Mouse (Mus musculus) forebrain, embryonic 15.5 days (tissue): ENCODE results near the gene 2310007B03Rik. TPM values are rescaled to one million over a fixed set of nuclear protein-coding genes. Genes with fewer than 3 reads are reported as not detected.

ENCODE experiments used
- ATAC-seq: fragments of 200-750 bp; cut with Nextera tagmentation; replicated peaks from 2 replicates; pipeline ENCODE4 v1.8.0; 2017; ENCODE audit warnings: mild to moderate bottlenecking, moderate TSS enrichment, moderate library complexity
- H3K27ac ChIP-seq: fragments of 300-500 bp; sonication (generic); replicated peaks from 2 replicates; pipeline ENCODE4 v1.5.1; 2015; ENCODE audit warnings: mild to moderate bottlenecking, inconsistent platforms
- H3K27me3 ChIP-seq: fragments of 300-500 bp; sonication (generic); 2 replicates; pipeline ENCODE4 v1.6.1; 2015; ENCODE audit warnings: inconsistent platforms
- H3K36me3 ChIP-seq: fragments of 300-500 bp; sonication (generic); 2 replicates; pipeline ENCODE4 v1.6.1; 2015; ENCODE audit warnings: mild to moderate bottlenecking, inconsistent platforms
- H3K4me1 ChIP-seq: fragments of 300-500 bp; sonication (generic); 2 replicates; pipeline ENCODE4 v1.6.1; 2015; ENCODE audit warnings: inconsistent platforms
- H3K4me2 ChIP-seq: fragments of 300-500 bp; sonication (generic); replicated peaks from 2 replicates; pipeline ENCODE4 v1.6.1; 2015; ENCODE audit warnings: mild to moderate bottlenecking, inconsistent platforms
- H3K4me3 ChIP-seq: fragments of 300-500 bp; sonication (generic); 2 replicates; pipeline ENCODE4 v1.5.1; 2015; ENCODE audit warnings: mild to moderate bottlenecking, inconsistent platforms
- H3K9ac ChIP-seq: fragments of 300-500 bp; sonication (generic); replicated peaks from 2 replicates; pipeline ENCODE4 v1.6.1; 2015; ENCODE audit warnings: mild to moderate bottlenecking, inconsistent platforms
- H3K9me3 ChIP-seq: fragments of 300-500 bp; sonication (generic); 2 replicates; pipeline ENCODE4 v1.6.1; 2016; ENCODE audit warnings: inconsistent platforms
- WGBS: fragments of 180-500 bp; shearing (Covaris S2); methylation state at CpG from one replicate; pipeline ENCODE4 v1.1.7; 2015; ENCODE audit warnings: mixed read lengths; 5-methylcytosine and 5-hydroxymethylcytosine counted together
- polyA plus RNA-seq: library from polyadenylated mRNA; unstranded; fragments of >200 nt; fragmentation: Nextera tagmentation; extraction: Ambion mirVana; gene quantifications from 2 replicates; pipeline ENCODE4 v1.2.1, GENCODE M21; 2015

Gene 2310007B03Rik
- polyA plus RNA-seq, 1 experiment from 2014 or later: 0.17 TPM

DNA sequence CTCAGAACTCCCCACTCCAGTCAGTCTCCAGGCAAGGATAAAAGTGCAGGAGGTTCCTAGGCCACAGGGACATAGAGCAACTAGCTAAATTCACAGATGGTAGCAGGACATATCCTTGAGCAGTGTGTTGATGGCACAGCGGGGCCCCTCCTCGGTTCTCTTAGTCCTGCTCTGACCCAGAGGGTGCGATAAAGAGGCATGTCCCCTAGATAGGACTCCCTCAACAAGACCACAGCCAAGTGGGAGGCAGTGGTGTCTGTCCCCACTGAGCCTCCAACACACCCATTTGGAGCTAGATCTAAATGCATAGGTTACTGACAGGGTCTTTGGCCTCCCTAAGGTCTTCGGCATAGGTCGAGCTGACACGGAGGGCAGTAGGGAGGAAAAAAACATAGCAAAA, 15.1 kb upstream of the 2310007B03Rik start:
- Histone ChIP-seq H3K27ac (no peak overlapping the region), H3K36me3 (no peaks in the 10 kb centered on the region), H3K9me3 (no peaks in the 10 kb centered on the region), H3K4me2 (peak overlapping the region; percentile 90), H3K4me1 (peaks cover 11% of the 10 kb centered on the region), H3K27me3 (no peaks in the 10 kb centered on the region), H3K4me3 (peak overlapping the region; percentile 45; the same call in 1 of the 2 replicates), H3K9ac (no peak overlapping the region)
- 24% methylated on average over 6 of the region's 6 CpGs for WGBS
- no peak; the same call in 1 of the 2 replicates for ATAC-seq

DNA sequence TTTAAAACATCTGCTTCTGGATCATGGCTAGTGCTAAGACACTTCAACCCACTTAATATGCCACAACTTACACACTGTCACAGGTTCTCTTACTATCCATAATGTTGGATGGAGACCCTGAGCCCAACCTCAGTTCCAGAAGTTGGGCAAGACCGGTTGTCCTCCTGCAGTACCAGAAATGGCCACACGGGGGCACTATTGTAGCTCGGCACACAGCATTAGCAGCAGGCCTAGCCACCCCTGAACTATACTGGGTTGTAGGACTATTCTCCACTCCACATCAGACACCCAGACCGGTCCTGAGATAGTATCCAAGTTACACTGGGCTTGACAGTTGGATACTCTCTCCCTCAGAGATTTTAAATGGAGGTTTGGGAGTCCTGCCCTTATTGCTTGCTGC, 13.7 kb upstream of the 2310007B03Rik start:
- Histone ChIP-seq H3K9me3 (no peaks in the 10 kb centered on the region), H3K9ac (no peak overlapping the region), H3K4me2 (no peak overlapping the region), H3K4me1 (peaks cover 11% of the 10 kb centered on the region), H3K27ac (no peak overlapping the region), H3K4me3 (no peak overlapping the region), H3K36me3 (no peaks in the 10 kb centered on the region), H3K27me3 (no peaks in the 10 kb centered on the region)
- peak; percentile 56 for ATAC-seq
- 3% methylated on average over 4 of the region's 4 CpGs for WGBS

DNA sequence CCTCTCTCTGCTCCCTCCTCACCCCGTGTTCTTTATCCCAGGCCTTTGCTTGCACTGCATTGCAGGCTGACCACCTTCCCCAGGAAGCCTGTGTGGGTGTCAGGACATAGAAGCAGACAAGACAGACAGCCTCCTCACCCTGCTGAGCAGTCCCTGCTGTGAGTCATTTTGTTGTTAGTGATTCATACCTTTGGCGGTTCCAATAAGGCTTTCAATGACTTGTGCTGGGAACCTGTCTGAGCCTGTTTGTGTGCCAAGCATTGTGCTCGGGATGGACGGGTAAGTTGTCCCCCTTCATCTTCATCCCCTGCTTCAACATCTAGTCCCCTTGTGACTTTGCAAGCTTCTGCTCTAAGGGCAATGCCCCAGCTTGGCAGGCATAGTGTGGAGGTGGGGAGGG, 12.9 kb upstream of the 2310007B03Rik start:
- Histone ChIP-seq H3K9me3 (no peaks in the 10 kb centered on the region), H3K9ac (no peak overlapping the region), H3K4me1 (peaks cover 11% of the 10 kb centered on the region), H3K27me3 (no peaks in the 10 kb centered on the region), H3K36me3 (no peaks in the 10 kb centered on the region), H3K4me3 (no peak overlapping the region), H3K27ac (no peak overlapping the region), H3K4me2 (no peak overlapping the region)
- no peak for ATAC-seq
- 65% methylated on average over 4 of the region's 4 CpGs for WGBS

DNA sequence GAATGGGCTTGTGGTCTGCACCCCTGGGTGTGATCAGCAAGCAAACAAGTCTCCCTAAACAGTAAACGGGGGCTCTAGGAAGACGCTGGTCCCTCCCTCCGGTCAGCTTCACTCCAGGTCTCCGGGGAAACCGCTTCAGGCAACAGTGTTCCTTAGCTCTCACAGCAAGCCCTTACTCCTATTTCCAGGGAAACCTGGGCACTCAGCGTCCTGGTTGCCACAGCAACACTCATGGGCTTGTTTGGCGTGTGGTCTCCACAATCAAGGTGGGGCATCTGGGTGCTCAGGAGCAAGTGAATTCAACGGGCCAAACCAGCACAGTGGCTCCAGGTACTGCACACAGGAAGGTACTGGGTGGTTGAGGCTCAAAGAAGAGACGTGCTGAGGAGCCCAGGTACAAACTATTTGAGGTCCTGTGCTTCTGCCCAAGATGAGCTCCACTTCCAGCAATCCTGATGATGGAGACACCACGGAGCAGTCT, 7.6 kb upstream of the 2310007B03Rik start, which contains the start of gene Crocc2:
Crocc2 (plus strand) TSS at position 431 of the 481 bp plus-strand sequence.
- Histone ChIP-seq H3K9me3 (no peaks in the 10 kb centered on the region), H3K27me3 (no peaks in the 10 kb centered on the region), H3K27ac (no peak within 1 kb of the TSS), H3K4me2 (no peak within 1 kb of the TSS), H3K9ac (no peak within 1 kb of the TSS), H3K4me3 (no peak within 1 kb of the TSS), H3K4me1 (no peaks in the 10 kb centered on the region), H3K36me3 (no peaks in the 10 kb centered on the region)
- ATAC-seq: 0 out of 2 replicates have a peak, but pooled peaks have one; percentile 19
- WGBS: 31% methylated on average over 10 of the region's 10 CpGs

DNA sequence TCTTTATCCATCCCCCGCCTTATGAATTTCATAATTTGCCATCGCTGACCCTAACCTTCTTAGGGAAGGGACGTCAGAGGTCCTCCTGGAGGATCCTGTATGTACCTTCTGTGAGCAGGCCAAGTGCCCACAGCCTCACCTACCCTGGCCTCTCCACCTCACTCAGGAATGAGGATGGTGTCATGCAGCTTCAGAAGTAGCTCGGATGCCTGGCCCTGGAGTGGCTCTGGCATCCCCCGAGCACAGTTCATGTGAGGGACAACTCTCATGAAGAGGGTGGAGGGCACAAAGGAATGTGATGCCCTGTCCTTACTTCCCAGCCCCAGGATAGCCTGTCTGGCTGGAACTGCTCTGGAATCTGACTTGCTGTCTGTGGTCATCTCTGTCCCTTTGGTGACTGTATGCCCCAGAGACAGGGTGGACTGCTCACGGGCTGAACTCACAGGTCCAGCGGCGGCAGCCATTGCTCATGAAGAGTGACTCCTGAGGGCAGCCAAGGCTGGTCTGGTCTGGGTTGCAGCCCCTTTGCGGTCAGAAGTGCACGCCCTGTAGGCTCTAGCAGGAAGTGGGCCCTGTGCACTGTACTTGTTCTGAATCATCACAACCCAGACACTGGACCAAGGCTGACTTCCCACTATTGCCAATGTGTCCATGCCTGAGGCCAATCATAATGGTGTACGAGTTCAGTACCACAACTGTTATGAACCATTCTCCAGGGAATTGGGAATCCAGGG, 5.8 kb upstream of the 2310007B03Rik start:
- Histone ChIP-seq H3K4me1 (no peaks in the 10 kb centered on the region), H3K9me3 (no peaks in the 10 kb centered on the region), H3K27ac (no peak overlapping the region), H3K9ac (no peak overlapping the region), H3K4me3 (no peak overlapping the region), H3K27me3 (no peaks in the 10 kb centered on the region), H3K36me3 (no peaks in the 10 kb centered on the region), H3K4me2 (no peak overlapping the region)
- 90% methylated on average over 11 of the region's 11 CpGs for WGBS
- ATAC-seq: no peak

DNA sequence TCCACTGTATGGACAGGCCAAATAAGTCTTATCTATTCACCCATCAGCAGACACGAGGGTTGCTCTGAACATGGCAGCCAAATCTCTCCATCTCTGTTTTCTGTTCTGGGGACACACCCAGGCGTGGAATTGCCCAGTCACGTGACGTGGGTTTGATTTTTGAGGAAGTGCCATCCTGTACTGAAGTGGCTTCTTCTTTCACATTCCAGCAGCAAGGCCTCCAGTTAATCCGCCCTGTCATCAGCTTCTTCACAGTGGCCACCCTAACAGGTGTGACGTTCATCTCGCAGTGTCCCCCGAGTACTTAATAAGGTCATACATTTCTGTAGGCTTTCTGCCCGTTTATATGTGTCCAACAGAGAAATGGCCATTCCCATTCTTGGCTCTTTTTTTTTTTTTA, 4.7 kb upstream of the 2310007B03Rik start:
- Histone ChIP-seq H3K4me2 (no peak overlapping the region), H3K27ac (no peak overlapping the region), H3K36me3 (no peaks in the 10 kb centered on the region), H3K9ac (no peak overlapping the region), H3K4me1 (no peaks in the 10 kb centered on the region), H3K27me3 (no peaks in the 10 kb centered on the region), H3K9me3 (no peaks in the 10 kb centered on the region), H3K4me3 (no peak overlapping the region)
- WGBS: 84% methylated on average over 9 of the region's 9 CpGs
- ATAC-seq: no peak

DNA sequence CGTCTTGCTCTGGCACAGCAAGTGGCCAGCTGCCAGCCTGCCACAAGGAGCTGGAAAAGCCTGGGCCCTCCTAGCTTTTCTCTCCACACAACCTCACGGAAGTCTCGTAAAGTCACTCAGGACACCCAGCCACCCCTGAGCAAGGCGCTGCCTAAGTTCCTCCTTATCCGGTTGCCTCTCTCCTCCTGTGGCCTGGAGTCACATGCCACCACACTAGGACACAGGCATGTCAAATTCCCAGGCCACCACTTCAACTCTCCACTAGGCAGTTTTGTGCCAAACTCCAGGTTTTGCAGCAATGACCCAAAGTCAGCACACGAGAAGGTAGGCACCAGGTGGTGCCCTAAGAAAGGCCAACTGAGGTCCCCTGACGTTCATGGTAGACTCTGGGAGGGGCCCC, 1.8 kb upstream of the 2310007B03Rik start:
- 84% methylated on average over 7 of the region's 7 CpGs for WGBS
- H3K9me3 ChIP-seq: no peaks in the 10 kb centered on the region
- no peak overlapping the region for H3K4me2 ChIP-seq
- no peak overlapping the region for H3K27ac ChIP-seq
- no peaks in the 10 kb centered on the region for H3K36me3 ChIP-seq
- no peak overlapping the region for H3K4me3 ChIP-seq
- no peaks in the 10 kb centered on the region for H3K27me3 ChIP-seq
- ATAC-seq: no peak
- no peak overlapping the region for H3K9ac ChIP-seq
- no peaks in the 10 kb centered on the region for H3K4me1 ChIP-seq

DNA sequence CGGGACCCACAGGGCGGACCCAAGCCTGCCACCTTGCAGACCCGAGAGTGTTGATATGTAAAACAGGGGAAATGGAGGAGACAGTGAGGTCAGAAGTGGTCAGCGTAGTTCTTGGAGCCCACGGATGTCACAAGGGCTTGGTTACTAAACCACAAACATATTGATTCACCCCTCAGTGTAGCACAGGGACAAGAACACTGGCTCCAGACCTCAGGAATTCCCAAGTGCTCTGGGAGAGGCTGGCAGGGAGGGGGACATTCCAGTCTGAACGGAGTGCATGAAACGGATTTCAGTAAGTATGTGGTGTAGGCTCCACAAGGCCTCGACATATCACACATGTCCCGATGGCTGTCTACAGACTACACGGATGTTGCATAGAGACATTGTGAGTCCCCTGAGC, 1.2 kb upstream of the 2310007B03Rik start:
- 89% methylated on average over 10 of the region's 10 CpGs for WGBS
- Histone ChIP-seq H3K36me3 (no peaks in the 10 kb centered on the region), H3K4me2 (no peak overlapping the region), H3K9ac (no peak overlapping the region), H3K4me1 (no peaks in the 10 kb centered on the region), H3K27ac (no peak overlapping the region), H3K4me3 (no peak overlapping the region), H3K27me3 (no peaks in the 10 kb centered on the region), H3K9me3 (no peaks in the 10 kb centered on the region)
- no peak for ATAC-seq

DNA sequence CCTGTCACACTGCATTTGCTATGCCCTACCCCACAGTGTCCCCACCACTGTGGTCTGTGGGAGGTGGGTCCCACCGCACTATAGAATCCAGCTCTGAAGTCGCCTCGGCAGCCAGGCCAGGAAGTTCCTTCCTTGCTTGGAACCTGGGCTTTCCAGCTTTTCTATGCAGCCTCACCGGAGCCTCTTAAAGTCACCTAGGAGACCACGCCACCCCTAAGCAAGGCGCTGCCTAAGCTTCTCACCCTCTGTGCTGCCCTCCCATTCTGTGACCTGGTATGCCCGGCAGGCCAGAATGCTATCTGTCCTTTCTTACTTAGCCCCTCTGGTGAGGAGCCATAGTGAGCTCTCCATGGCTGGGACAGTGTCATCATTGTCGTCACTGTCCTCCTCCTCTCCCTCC, 602 bp upstream of the 2310007B03Rik start:
- H3K4me1 ChIP-seq: no peaks in the 10 kb centered on the region
- no peaks in the 10 kb centered on the region for H3K27me3 ChIP-seq
- no peak overlapping the region for H3K9ac ChIP-seq
- no peaks in the 10 kb centered on the region for H3K9me3 ChIP-seq
- no peaks in the 10 kb centered on the region for H3K36me3 ChIP-seq
- H3K4me3 ChIP-seq: no peak overlapping the region
- no peak overlapping the region for H3K4me2 ChIP-seq
- 77% methylated on average over 8 of the region's 8 CpGs for WGBS
- H3K27ac ChIP-seq: no peak overlapping the region
- no peak for ATAC-seq

DNA sequence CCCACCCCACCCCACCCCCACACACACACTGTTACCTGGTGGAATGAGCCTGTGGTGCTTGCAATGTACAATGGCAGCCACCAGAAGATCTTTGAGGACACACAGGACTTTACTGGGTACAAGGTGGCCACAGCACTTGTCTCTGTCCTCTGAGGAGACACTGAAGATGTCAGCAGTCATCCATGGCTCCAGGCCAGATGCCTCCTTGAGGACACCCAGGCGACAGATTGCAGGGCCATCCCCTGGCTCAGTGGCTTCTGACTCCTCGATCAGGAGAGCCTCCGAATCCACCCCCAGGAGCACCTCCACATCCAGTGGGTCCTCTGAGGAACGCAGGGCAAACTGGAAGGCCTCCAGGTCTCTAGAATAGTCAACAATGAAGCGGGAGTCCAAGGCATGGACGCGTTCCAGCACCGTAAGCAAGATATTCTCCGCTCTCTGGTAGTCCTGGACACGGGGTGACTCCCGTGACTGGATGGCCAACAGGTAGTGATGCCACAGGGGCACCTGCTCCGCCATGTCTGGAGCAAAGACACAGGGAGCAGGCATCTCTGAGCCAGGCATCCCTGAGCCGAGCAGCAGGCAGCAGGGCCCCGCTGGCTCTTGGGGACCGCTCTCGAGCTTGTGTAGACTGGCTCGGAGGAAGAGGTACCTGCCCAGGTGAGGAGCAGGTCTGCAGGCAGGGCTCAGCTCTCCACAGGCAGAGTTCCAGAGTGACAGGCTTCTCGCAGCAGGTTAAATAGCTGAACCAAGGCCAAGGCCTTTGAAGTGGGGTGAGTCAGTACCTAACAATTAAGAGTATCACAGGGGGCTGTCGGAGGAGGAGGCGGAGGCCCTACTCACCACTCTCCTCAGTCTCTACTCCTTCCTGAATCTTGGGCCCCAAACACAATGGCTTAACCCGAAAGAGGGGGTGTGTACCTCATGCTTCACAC, 915 bp downstream of the 2310007B03Rik start:
- H3K4me3 ChIP-seq: no peak overlapping the region
- no peaks in the 10 kb centered on the region for H3K4me1 ChIP-seq
- no peak overlapping the region for H3K4me2 ChIP-seq
- 77% methylated on average over 21 of the region's 21 CpGs for WGBS
- H3K9me3 ChIP-seq: no peaks in the 10 kb centered on the region
- H3K27ac ChIP-seq: no peak overlapping the region
- ATAC-seq: no peak
- no peaks in the 10 kb centered on the region for H3K27me3 ChIP-seq
- H3K36me3 ChIP-seq: no peaks in the 10 kb centered on the region
- H3K9ac ChIP-seq: no peak overlapping the region

DNA sequence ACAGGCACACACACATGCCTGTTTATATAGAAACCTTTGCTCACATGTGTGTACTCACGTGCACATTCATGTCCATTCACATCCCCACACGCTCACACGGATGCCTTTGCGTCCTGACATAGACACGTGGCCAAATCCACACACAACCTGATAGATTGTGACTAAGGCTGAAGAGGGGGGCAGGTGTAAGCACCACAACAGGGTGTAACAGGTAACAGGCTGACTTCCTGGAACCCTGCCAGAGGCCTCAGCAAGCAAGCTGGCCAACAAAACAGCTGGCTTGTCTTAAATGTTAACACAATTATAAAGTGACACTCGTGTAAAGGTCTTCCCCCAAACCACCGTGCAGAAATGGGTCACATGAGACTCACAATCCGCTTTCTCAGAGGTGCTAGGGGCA, 1.8 kb downstream of the 2310007B03Rik start:
- Histone ChIP-seq H3K4me1 (no peaks in the 10 kb centered on the region), H3K4me2 (no peak overlapping the region), H3K27me3 (no peaks in the 10 kb centered on the region), H3K27ac (no peak overlapping the region), H3K4me3 (no peak overlapping the region), H3K9ac (no peak overlapping the region), H3K36me3 (no peaks in the 10 kb centered on the region), H3K9me3 (no peaks in the 10 kb centered on the region)
- no peak for ATAC-seq
- WGBS: 85% methylated on average over 8 of the region's 8 CpGs

DNA sequence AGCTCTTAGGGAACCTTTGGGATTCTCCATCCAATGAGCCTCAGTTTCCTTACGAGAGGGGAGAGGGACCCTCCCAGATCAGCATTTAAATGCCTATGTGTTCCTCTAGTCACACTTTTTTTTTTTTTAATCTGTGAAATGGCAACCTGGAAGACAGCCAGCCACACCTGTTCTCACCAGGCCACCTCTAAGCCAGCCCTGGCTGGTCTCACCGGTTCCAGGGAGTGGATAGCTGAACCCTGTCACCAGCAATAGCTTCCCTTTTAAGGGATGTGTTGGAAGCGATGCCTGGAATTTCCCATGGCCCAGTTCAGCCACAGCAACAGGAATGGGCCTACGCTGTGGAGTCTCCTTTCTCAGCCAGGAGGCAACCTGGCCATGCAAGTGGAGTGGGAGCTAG, 3.2 kb downstream of the 2310007B03Rik start:
- no peak overlapping the region for H3K27ac ChIP-seq
- H3K27me3 ChIP-seq: no peaks in the 10 kb centered on the region
- ATAC-seq: no peak
- H3K9ac ChIP-seq: no peak overlapping the region
- H3K4me1 ChIP-seq: no peaks in the 10 kb centered on the region
- WGBS: 88% methylated on average over 4 of the region's 4 CpGs
- no peak overlapping the region for H3K4me2 ChIP-seq
- H3K36me3 ChIP-seq: no peaks in the 10 kb centered on the region
- no peak overlapping the region for H3K4me3 ChIP-seq
- no peaks in the 10 kb centered on the region for H3K9me3 ChIP-seq
